Comparison of ENCODE assay signal across 9 mouse cellular contexts in genomic region chr4:66401186-66401681, GRCm38 (mm10). TPM values are rescaled to one million over a fixed set of nuclear protein-coding genes. Genes with fewer than 3 reads are reported as not detected.
DNase-seq lines count a peak whose midpoint lies in the region; ATAC-seq and TF ChIP-seq lines count a peak whose summit lies in the region.
"Had no signal": no experiment of that assay in that cellular context is flagged by ENCODE, and none has a peak within 500 bp of the region (broad histone marks: within the 10 kb centered on the region; RNA-seq: fewer than 3 reads in every experiment).

No protein-coding gene starts in this region.

- no peak overlapping the region for H3K4me3 ChIP-seq in ES-Bruce4 (ENCODE audit: low read depth, low read length)
- peak overlapping the region; percentile 75 for H3K4me3 ChIP-seq in forebrain, postnatal 0 days (ENCODE audit: low read depth, low read length)
- H3K4me3 ChIP-seq in limb, embryonic 15.5 days, result no peak overlapping the region
- no peak overlapping the region for H3K4me3 ChIP-seq in small intestine, adult 2 months (ENCODE audit: low read depth, low read length)
- H3K4me3 ChIP-seq: heart, embryonic 15.5 days; megakaryocyte, embryonic 14.5 days had no signal

- no peak overlapping the region for H3K9ac ChIP-seq in ES-Bruce4 (ENCODE audit: low read depth, poor library complexity, severe bottlenecking)
- no peak overlapping the region for H3K9ac ChIP-seq in forebrain, postnatal 0 days
- no peak overlapping the region for H3K9ac ChIP-seq in limb, embryonic 15.5 days
- H3K9ac ChIP-seq: heart, embryonic 15.5 days had no signal

- TF ChIP-seq CTCF in ES-Bruce4 (IDR thresholded peaks at IDR 0.05; ENCODE audit: low read depth, low read length), result peak; percentile 5
- TF ChIP-seq CTCF in forebrain, postnatal 0 days (IDR thresholded peaks at IDR 0.05; ENCODE audit: low read depth), result peak; percentile 85
- TF ChIP-seq CTCF in small intestine, adult 2 months (IDR thresholded peaks at IDR 0.05; ENCODE audit: extremely low read depth, insufficient read length, insufficient replicate concordance, low read depth, low read length), result 0 out of 2 replicates have a peak, but pooled peaks have one; percentile 4

- no peaks in the 10 kb centered on the region for H3K4me1 ChIP-seq in ES-Bruce4 (ENCODE audit: control insufficient read depth, insufficient read depth, low read length)
- H3K4me1 ChIP-seq in forebrain, postnatal 0 days (ENCODE audit: insufficient read depth), result peaks cover 7% of the 10 kb centered on the region; the same call in 1 of the 2 replicates
- peaks cover 27% of the 10 kb centered on the region for H3K4me1 ChIP-seq in limb, embryonic 15.5 days
- no peaks in the 10 kb centered on the region for H3K4me1 ChIP-seq in small intestine, adult 2 months (ENCODE audit: control insufficient read depth, insufficient read depth, insufficient read length, low read length)
- H3K4me1 ChIP-seq: megakaryocyte, embryonic 14.5 days had no signal

- intact Hi-C loops in gastrocnemius, postnatal 14 days (cut with DNase I; ENCODE audit: low total_unique reads), result no loop called here

- TF ChIP-seq POLR2A in ES-Bruce4 (IDR thresholded peaks at IDR 0.05; ENCODE audit: insufficient read depth, low read length), result no peak
- TF ChIP-seq POLR2A in small intestine, adult 2 months (IDR thresholded peaks at IDR 0.05; ENCODE audit: low read depth, low read length), result no peak

- no peak overlapping the region for H3K27ac ChIP-seq in ES-Bruce4 (ENCODE audit: insufficient read depth, low read length)
- no peak overlapping the region for H3K27ac ChIP-seq in forebrain, postnatal 0 days (ENCODE audit: low read depth, low read length)
- H3K27ac ChIP-seq in limb, embryonic 15.5 days, result no peak overlapping the region
- no peak overlapping the region for H3K27ac ChIP-seq in small intestine, adult 2 months (ENCODE audit: insufficient read depth, low read depth, low read length)
- H3K27ac ChIP-seq: heart, embryonic 15.5 days had no signal

- peak; percentile 79 for DNase-seq in cerebellum, adult 11 months
- DNase-seq in forebrain, postnatal 0 days, result peak; percentile 74
- DNase-seq in adrenal gland, postnatal 36 days, result no peak
- DNase-seq in gastrocnemius, postnatal 14 days, result no peak

- H3K27me3 ChIP-seq in ES-Bruce4 (ENCODE audit: control insufficient read depth, insufficient read depth, low read length, poor library complexity, severe bottlenecking), result peaks cover 20% of the 10 kb centered on the region
- H3K27me3 ChIP-seq in forebrain, postnatal 0 days (ENCODE audit: insufficient read depth, low read length), result peaks cover 2% of the 10 kb centered on the region; the same call in 1 of the 2 replicates
- H3K27me3 ChIP-seq in limb, embryonic 15.5 days, result peaks cover 33% of the 10 kb centered on the region
- peaks cover 18% of the 10 kb centered on the region for H3K27me3 ChIP-seq in small intestine, adult 2 months (ENCODE audit: control insufficient read depth, insufficient read depth, low read length)

- 7% methylated on average over 8 of the region's 8 CpGs for WGBS in forebrain, postnatal 0 days
- 17% methylated on average over 8 of the region's 8 CpGs for WGBS in limb, embryonic 15.5 days
- WGBS in small intestine, adult 2 months, result 26% methylated on average over 8 of the region's 8 CpGs

- H3K36me3 ChIP-seq in ES-Bruce4 (ENCODE audit: control insufficient read depth, insufficient read depth, low read length, poor library complexity, severe bottlenecking), result no peaks in the 10 kb centered on the region
- H3K36me3 ChIP-seq in forebrain, postnatal 0 days (ENCODE audit: insufficient read depth), result no peaks in the 10 kb centered on the region
- H3K36me3 ChIP-seq in limb, embryonic 15.5 days, result no peaks in the 10 kb centered on the region
- H3K36me3 ChIP-seq in small intestine, adult 2 months (ENCODE audit: control insufficient read depth, insufficient read depth, low read length), result no peaks in the 10 kb centered on the region
- H3K36me3 ChIP-seq: heart, embryonic 15.5 days had no signal

- peak overlapping the region; percentile 91 for H3K4me2 ChIP-seq in forebrain, postnatal 0 days (ENCODE audit: low read depth)
- 0 out of 2 replicates have a peak overlapping the region, but pooled peaks have one; percentile 3 for H3K4me2 ChIP-seq in limb, embryonic 15.5 days
- H3K4me2 ChIP-seq: heart, embryonic 15.5 days had no signal

- H3K9me3 ChIP-seq in ES-Bruce4 (replicated peaks; ENCODE audit: control insufficient read depth, insufficient read depth, low read length, poor library complexity, severe bottlenecking), result no peaks in the 10 kb centered on the region
- H3K9me3 ChIP-seq in forebrain, postnatal 0 days (ENCODE audit: low read length), result no peaks in the 10 kb centered on the region
- H3K9me3 ChIP-seq in limb, embryonic 15.5 days, result no peaks in the 10 kb centered on the region
- H3K9me3 ChIP-seq: heart, embryonic 15.5 days; megakaryocyte, embryonic 14.5 days had no signal

- ATAC-seq in forebrain, postnatal 0 days, result peak; percentile 70
- no peak for ATAC-seq in limb, embryonic 15.5 days (ENCODE audit: insufficient number of reproducible peaks, low FRiP score, low TSS enrichment, low read depth)

- no peak for TF ChIP-seq EP300 in ES-Bruce4 (IDR thresholded peaks at IDR 0.05; ENCODE audit: insufficient read depth, low read depth, low read length)

RNA-seq across cellular contexts. Expression of gene Astn2, which starts 3.2 kb away (rescaled TPM):
- 0.29 TPM in 1 of 2 replicates, not detected in the other for polyA plus RNA-seq in ES-Bruce4 (2011; ENCODE audit: insufficient read depth, insufficient read length, low read depth, missing spikeins)
- 15.0 and 20.9 TPM in 2 replicates for total RNA-seq in forebrain, postnatal 0 days (2014; rRNA removed)
- 0.47 and 0.98 TPM in 2 replicates for polyA plus RNA-seq in forebrain, postnatal 0 days (2015; fragmentation: Nextera tagmentation; extraction: Ambion mirVana)
- 0.96 and 1.5 TPM in 2 replicates for polyA plus RNA-seq in limb, embryonic 15.5 days (2015; fragmentation: Nextera tagmentation; extraction: Ambion mirVana)
- polyA plus RNA-seq in small intestine, adult 2 months (2012; rRNA removed), result 0.34 and 0.37 TPM in 2 replicates
- 1 to 10 TPM; 1.6 to 1.7 TPM for total RNA-seq in adrenal gland, postnatal 36 days (2021)
- total RNA-seq in gastrocnemius, postnatal 14 days (2021), result 1 to 10 TPM in 1 of 2 experiments, under 1 TPM in 1; 0.78 to 1.6 TPM

Comparison
In these comparisons a context has a peak if more than half of its experiments do, and no peak if none do; other contexts are left out.
1. CTCF ChIP-seq: peak in every context shown above with its lines; median percentile 85 in forebrain, postnatal 0 days; 5 in ES-Bruce4; 4 in small intestine, adult 2 months.
2. DNase-seq: peak in cerebellum, adult 11 months (single experiment) and forebrain, postnatal 0 days (single experiment); none in adrenal gland, postnatal 36 days (0 of 2) and gastrocnemius, postnatal 14 days (single experiment).